Mouse (Mus musculus) stomach, embryonic 16.5 days (tissue): ENCODE measurements around the gene Cacnb1. TPM values are rescaled to one million over a fixed set of nuclear protein-coding genes. Genes with fewer than 3 reads are reported as not detected.

ENCODE experiments used
- ATAC-seq: fragments of 200-750 bp; cut with Nextera tagmentation; 2 replicates; pipeline ENCODE4 v1.8.0; 2017; ENCODE audit warnings: moderate number of reproducible peaks, moderate TSS enrichment; ENCODE audit not compliant: insufficient read depth, low FRiP score
- H3K27ac ChIP-seq: fragments of 300-500 bp; sonication (generic); 2 replicates; pipeline ENCODE4 v1.5.1; 2014; ENCODE audit warnings: low read length
- H3K27me3 ChIP-seq: fragments of 300-500 bp; sonication (generic); 2 replicates; pipeline ENCODE4 v1.6.1; 2014; ENCODE audit warnings: low read length, control low read depth, mixed read lengths; ENCODE audit not compliant: control insufficient read depth, insufficient read depth
- H3K36me3 ChIP-seq: fragments of 300-500 bp; sonication (generic); 2 replicates; pipeline ENCODE4 v1.6.1; 2014; ENCODE audit warnings: low read length; ENCODE audit not compliant: control insufficient read depth, insufficient read depth
- H3K4me1 ChIP-seq: fragments of 300-500 bp; sonication (generic); 2 replicates; pipeline ENCODE4 v1.6.1; 2014; ENCODE audit warnings: low read length, control low read depth, mixed read lengths; ENCODE audit not compliant: control insufficient read depth, insufficient read depth
- H3K4me2 ChIP-seq: fragments of 300-500 bp; sonication (generic); 2 replicates; pipeline ENCODE4 v1.6.1; 2014; ENCODE audit warnings: low read depth, low read length, mixed read lengths
- H3K4me3 ChIP-seq: fragments of 300-500 bp; sonication (generic); replicated peaks from 2 replicates; pipeline ENCODE4 v1.5.1; 2014; ENCODE audit warnings: mild to moderate bottlenecking, low read length
- H3K9ac ChIP-seq: fragments of 300-500 bp; sonication (generic); 2 replicates; pipeline ENCODE4 v1.6.1; 2014; ENCODE audit warnings: low read length
- H3K9me3 ChIP-seq: fragments of 300-500 bp; sonication (generic); replicated peaks from 2 replicates; pipeline ENCODE4 v1.6.1; 2016; ENCODE audit warnings: low read length, control low read depth; ENCODE audit not compliant: control insufficient read depth
- WGBS: fragments of 180-500 bp; shearing (Covaris S2); extraction: QIAGEN DNeasy Blood & Tissue Kit; methylation state at CpG from one replicate; pipeline ENCODE4 v1.1.7; 2014; 5-methylcytosine and 5-hydroxymethylcytosine counted together
- polyA plus RNA-seq: library from polyadenylated mRNA; unstranded; fragments of >200 nt; fragmentation: Nextera tagmentation; extraction: Ambion mirVana; gene quantifications from 2 replicates; pipeline ENCODE4 v1.2.1, GENCODE M21; 2015

The Cacnb1 gene
- polyA plus RNA-seq, 1 experiment from 2014 or later = 12.1 TPM

- no peak overlapping the region for H3K27ac ChIP-seq
- H3K9ac ChIP-seq = no peak overlapping the region
- H3K27me3 ChIP-seq = peaks cover 3% of the 10 kb centered on the region
- no peaks in the 10 kb centered on the region for H3K9me3 ChIP-seq
- H3K36me3 ChIP-seq = no peaks in the 10 kb centered on the region
- ATAC-seq = no peak
- H3K4me2 ChIP-seq = no peak overlapping the region
- peaks cover 4% of the 10 kb centered on the region; the same call in 1 of the 2 replicates for H3K4me1 ChIP-seq
- H3K4me3 ChIP-seq = no peak overlapping the region
- 61% methylated on average over 4 of the region's 4 CpGs for WGBS
Measured at GRCm38 (mm10) chr11:98045596-98045995, 22.8 kb upstream of the Cacnb1 start.

GRCm38 (mm10) chr11:98044074-98044473 lies 21.2 kb upstream of the Cacnb1 start:
- WGBS = 44% methylated on average over 5 of the region's 5 CpGs

GRCm38 (mm10) chr11:98042741-98043140 lies 19.9 kb upstream of the Cacnb1 start:
- no peak overlapping the region for H3K9ac ChIP-seq
- no peaks in the 10 kb centered on the region for H3K9me3 ChIP-seq
- no peaks in the 10 kb centered on the region for H3K27me3 ChIP-seq
- no peak overlapping the region for H3K4me2 ChIP-seq
- 78% methylated on average over 6 of the region's 6 CpGs for WGBS
- no peak overlapping the region for H3K27ac ChIP-seq
- H3K4me1 ChIP-seq = peaks cover 4% of the 10 kb centered on the region; the same call in 1 of the 2 replicates
- ATAC-seq = no peak
- no peaks in the 10 kb centered on the region for H3K36me3 ChIP-seq
- H3K4me3 ChIP-seq = no peak overlapping the region

More at GRCm38 (mm10) chr11:98044074-98044473, 21.2 kb upstream of the Cacnb1 start:
- Histone ChIP-seq H3K9ac (no peak overlapping the region), H3K27me3 (no peaks in the 10 kb centered on the region; the same call in 1 of the 2 replicates), H3K27ac (no peak overlapping the region), H3K4me3 (no peak overlapping the region), H3K4me2 (no peak overlapping the region), H3K9me3 (no peaks in the 10 kb centered on the region), H3K36me3 (no peaks in the 10 kb centered on the region), H3K4me1 (peaks cover 4% of the 10 kb centered on the region; the same call in 1 of the 2 replicates)
- no peak for ATAC-seq

GRCm38 (mm10) chr11:98040975-98041374 lies 18.1 kb upstream of the Cacnb1 start:
- Histone ChIP-seq H3K27ac (no peak overlapping the region), H3K4me2 (no peak overlapping the region), H3K36me3 (no peaks in the 10 kb centered on the region), H3K9ac (no peak overlapping the region), H3K4me3 (no peak overlapping the region), H3K9me3 (no peaks in the 10 kb centered on the region), H3K27me3 (peaks cover 9% of the 10 kb centered on the region; the same call in 1 of the 2 replicates), H3K4me1 (peaks cover 11% of the 10 kb centered on the region)
- no peak for ATAC-seq
- 70% methylated on average over 8 of the region's 8 CpGs for WGBS

- Histone ChIP-seq H3K27ac (no peak overlapping the region), H3K36me3 (no peaks in the 10 kb centered on the region), H3K4me1 (peaks cover 13% of the 10 kb centered on the region), H3K9ac (no peak overlapping the region), H3K27me3 (peaks cover 9% of the 10 kb centered on the region; the same call in 1 of the 2 replicates), H3K4me3 (no peak overlapping the region), H3K4me2 (no peak overlapping the region), H3K9me3 (no peaks in the 10 kb centered on the region)
- 64% methylated on average over 14 of the region's 14 CpGs for WGBS
- no peak for ATAC-seq
Measured at GRCm38 (mm10) chr11:98037871-98038270, 15.0 kb upstream of the Cacnb1 start.

- Histone ChIP-seq H3K36me3 (no peaks in the 10 kb centered on the region), H3K27me3 (peaks cover 9% of the 10 kb centered on the region; the same call in 1 of the 2 replicates), H3K27ac (no peak overlapping the region), H3K4me1 (peaks cover 13% of the 10 kb centered on the region), H3K4me3 (peak overlapping the region; percentile 34), H3K4me2 (peak overlapping the region; percentile 53), H3K9me3 (no peaks in the 10 kb centered on the region), H3K9ac (peak overlapping the region; percentile 50)
- WGBS = under 1% methylated on average over 27 of the region's 27 CpGs
- peak; percentile 59; the same call in 1 of the 2 replicates for ATAC-seq
Measured at GRCm38 (mm10) chr11:98035977-98036377, 13.1 kb upstream of the Cacnb1 start.

GRCm38 (mm10) chr11:98034840-98035239 lies 12.0 kb upstream of the Cacnb1 start:
- Histone ChIP-seq H3K4me1 (peaks cover 13% of the 10 kb centered on the region), H3K36me3 (no peaks in the 10 kb centered on the region), H3K27ac (no peak overlapping the region), H3K9me3 (no peaks in the 10 kb centered on the region), H3K4me2 (no peak overlapping the region), H3K27me3 (peaks cover 9% of the 10 kb centered on the region; the same call in 1 of the 2 replicates), H3K9ac (peak overlapping the region; percentile 22; the same call in 1 of the 2 replicates), H3K4me3 (no peak overlapping the region)
- 39% methylated on average over 4 of the region's 4 CpGs for WGBS
- no peak for ATAC-seq

GRCm38 (mm10) chr11:98034061-98034460 lies 11.2 kb upstream of the Cacnb1 start:
- Histone ChIP-seq H3K4me3 (no peak overlapping the region), H3K4me2 (no peak overlapping the region), H3K36me3 (0 out of 2 replicates have a peak, but pooled peaks cover 3% of the 10 kb centered on the region), H3K27ac (no peak overlapping the region), H3K9ac (no peak overlapping the region), H3K27me3 (peaks cover 9% of the 10 kb centered on the region; the same call in 1 of the 2 replicates), H3K9me3 (no peaks in the 10 kb centered on the region), H3K4me1 (peaks cover 13% of the 10 kb centered on the region)
- 79% methylated on average over 5 of the region's 5 CpGs for WGBS
- ATAC-seq = no peak

- no peak overlapping the region for H3K4me3 ChIP-seq
- no peak for ATAC-seq
Measured at GRCm38 (mm10) chr11:98031443-98031770, 8.6 kb upstream of the Cacnb1 start.

More at GRCm38 (mm10) chr11:98031443-98031770, 8.6 kb upstream of the Cacnb1 start:
- 5% methylated on average over 5 of the region's 5 CpGs for WGBS
- Histone ChIP-seq H3K27me3 (peaks cover 2% of the 10 kb centered on the region; the same call in 1 of the 2 replicates), H3K4me2 (no peak overlapping the region), H3K4me1 (peaks cover 13% of the 10 kb centered on the region), H3K36me3 (0 out of 2 replicates have a peak, but pooled peaks cover 11% of the 10 kb centered on the region), H3K9ac (no peak overlapping the region), H3K9me3 (no peaks in the 10 kb centered on the region), H3K27ac (no peak overlapping the region)
